Mouse (Mus musculus) forebrain, postnatal 0 days (tissue): ENCODE results near the gene Lgals4. TPM values are rescaled to one million over a fixed set of nuclear protein-coding genes. Genes with fewer than 3 reads are reported as not detected.

Experiments
- ATAC-seq: fragments of 200-750 bp; cut with Nextera tagmentation; 2 replicates; pipeline ENCODE4 v1.8.0; 2017; ENCODE audit warnings: mild to moderate bottlenecking, moderate library complexity
- DNase-seq: peaks from one replicate; pipeline ENCODE4 v3.0.0-alpha.2; 2015
- H3K27ac ChIP-seq: fragments of 300-500 bp; sonication (generic); 2 replicates; pipeline ENCODE4 v1.5.1; 2014; ENCODE audit warnings: low read depth, mild to moderate bottlenecking, antibody characterized with exemption, low read length, moderate library complexity, mixed read lengths
- H3K27me3 ChIP-seq: fragments of 300-500 bp; sonication (generic); 2 replicates; pipeline ENCODE4 v1.6.1; 2014; ENCODE audit warnings: mild to moderate bottlenecking, low read length, mixed read lengths; ENCODE audit not compliant: insufficient read depth
- H3K36me3 ChIP-seq: fragments of 300-500 bp; sonication (generic); 2 replicates; pipeline ENCODE4 v1.6.1; 2014; ENCODE audit warnings: mild to moderate bottlenecking, moderate library complexity; ENCODE audit not compliant: insufficient read depth
- H3K4me1 ChIP-seq: fragments of 300-500 bp; sonication (generic); 2 replicates; pipeline ENCODE4 v1.6.1; 2014; ENCODE audit warnings: antibody characterized with exemption; ENCODE audit not compliant: insufficient read depth
- H3K4me2 ChIP-seq: fragments of 300-500 bp; sonication (generic); 2 replicates; pipeline ENCODE4 v1.6.1; 2014; ENCODE audit warnings: low read depth, mild to moderate bottlenecking, moderate library complexity
- H3K4me3 ChIP-seq: fragments of 300-500 bp; sonication (generic); 2 replicates; pipeline ENCODE4 v1.5.1; 2014; ENCODE audit warnings: low read depth, low read length, mixed read lengths
- H3K9ac ChIP-seq: fragments of 300-500 bp; sonication (generic); 2 replicates; pipeline ENCODE4 v1.6.1; 2014; ENCODE audit warnings: mild to moderate bottlenecking
- H3K9me3 ChIP-seq: fragments of 300-500 bp; sonication (generic); 2 replicates; pipeline ENCODE4 v1.6.1; 2016; ENCODE audit warnings: low read length
- CTCF ChIP-seq: sonication (generic); IDR thresholded peaks from 2 replicates; pipeline ENCODE4 v1.5.1; 2016; ENCODE audit warnings: antibody characterized with exemption, control low read depth, low read depth
- WGBS: fragments of 180-500 bp; shearing (Covaris S2); extraction: QIAGEN DNeasy Blood & Tissue Kit; methylation state at CpG from one replicate; pipeline ENCODE4 v1.1.7; 2014; 5-methylcytosine and 5-hydroxymethylcytosine counted together
- polyA plus RNA-seq: library from polyadenylated mRNA; unstranded; fragments of >200 nt; fragmentation: Nextera tagmentation; extraction: Ambion mirVana; gene quantifications from 2 replicates; pipeline ENCODE4 v1.2.1, GENCODE M21; 2015
- total RNA-seq: library from RNA; depleted of rRNA; stranded (reverse); fragments of >200 nt; gene quantifications from 2 replicates; pipeline ENCODE4 v1.2.3, GENCODE M21; 2014; rRNA removed

Lgals4 gene
- total and polyA plus RNA-seq, 2 experiments from 2014 or later: 2.4 to 3.5 TPM

GRCm38 (mm10) chr7:28888701-28889161, 55.1 kb downstream of the Lgals4 start:
- Histone ChIP-seq H3K4me1 (no peaks in the 10 kb centered on the region), H3K9ac (peak overlapping the region; percentile 35), H3K9me3 (no peaks in the 10 kb centered on the region), H3K4me2 (peak overlapping the region; percentile 53), H3K36me3 (peaks cover 21% of the 10 kb centered on the region), H3K27me3 (peaks cover 17% of the 10 kb centered on the region), H3K27ac (no peak overlapping the region), H3K4me3 (peak overlapping the region; percentile 35)
- ATAC-seq: peak; percentile 30
- DNase-seq: peak; percentile 27
- TF ChIP-seq CTCF: no peak
- WGBS: 3% methylated on average over 24 of the region's 27 CpGs

Other genes starting within 250 kb of the Lgals4 start
- 35.2 and 49.1 TPM in 2 replicates for gene Samd4b, start 235.7 kb upstream of the Lgals4 start, total RNA-seq
- gene Samd4b, start 235.7 kb upstream of the Lgals4 start, polyA plus RNA-seq: 21.4 and 23.3 TPM in 2 replicates
- 11.5 and 11.9 TPM in 2 replicates for gene Pak4, start 235.7 kb upstream of the Lgals4 start, total RNA-seq
- gene Pak4, start 235.7 kb upstream of the Lgals4 start, polyA plus RNA-seq: 7.4 and 11.5 TPM in 2 replicates
- 0.24 and 0.85 TPM in 2 replicates for gene Acp7, start 202.5 kb upstream of the Lgals4 start, total RNA-seq
- gene Acp7, start 202.5 kb upstream of the Lgals4 start, polyA plus RNA-seq: 0.12 and 0.50 TPM in 2 replicates
- 7.4 and 8.2 TPM in 2 replicates for gene Fbxo27, start 141.0 kb upstream of the Lgals4 start, total RNA-seq
- 9.0 and 10.0 TPM in 2 replicates for gene Fbxo27, start 141.0 kb upstream of the Lgals4 start, polyA plus RNA-seq
- gene Fbxo17, start 117.0 kb upstream of the Lgals4 start, total RNA-seq: 2.8 and 4.6 TPM in 2 replicates
- gene Fbxo17, start 117.0 kb upstream of the Lgals4 start, polyA plus RNA-seq: 4.2 and 4.5 TPM in 2 replicates
- gene Mrps12, start 92.0 kb upstream of the Lgals4 start, total RNA-seq: 48.6 and 78.0 TPM in 2 replicates
- gene Mrps12, start 92.0 kb upstream of the Lgals4 start, polyA plus RNA-seq: 101 and 119 TPM in 2 replicates
- 12.6 and 15.1 TPM in 2 replicates for gene Sars2, start 91.9 kb upstream of the Lgals4 start, total RNA-seq
- gene Sars2, start 91.9 kb upstream of the Lgals4 start, polyA plus RNA-seq: 14.3 and 16.1 TPM in 2 replicates
- not detected in 2 replicates for gene Ccer2, start 77.7 kb upstream of the Lgals4 start, total RNA-seq
- gene Ccer2, start 77.7 kb upstream of the Lgals4 start, polyA plus RNA-seq: 0.59 and 0.98 TPM in 2 replicates
- 49.6 and 58.1 TPM in 2 replicates for gene Sirt2, start 67.1 kb upstream of the Lgals4 start, total RNA-seq
- gene Sirt2, start 67.1 kb upstream of the Lgals4 start, polyA plus RNA-seq: 105 and 106 TPM in 2 replicates
- 18.0 and 19.2 TPM in 2 replicates for gene Nfkbib, start 66.3 kb upstream of the Lgals4 start, total RNA-seq
- gene Nfkbib, start 66.3 kb upstream of the Lgals4 start, polyA plus RNA-seq: 59.8 and 75.4 TPM in 2 replicates
- 2.1 and 2.2 TPM in 2 replicates for gene Rinl, start 44.9 kb upstream of the Lgals4 start, total RNA-seq
- gene Rinl, start 44.9 kb upstream of the Lgals4 start, polyA plus RNA-seq: 1.6 TPM in 2 replicates
- 261 and 264 TPM in 2 replicates for gene Hnrnpl, start 25.3 kb upstream of the Lgals4 start, total RNA-seq
- gene Hnrnpl, start 25.3 kb upstream of the Lgals4 start, polyA plus RNA-seq: 172 TPM in 2 replicates
- 79.6 and 88.3 TPM in 2 replicates for gene Ech1, start 8.6 kb upstream of the Lgals4 start, total RNA-seq
- 101 and 110 TPM in 2 replicates for gene Ech1, start 8.6 kb upstream of the Lgals4 start, polyA plus RNA-seq
- 2.8 and 10.4 TPM in 2 replicates for gene Lgals7, start 30.0 kb downstream of the Lgals4 start, total RNA-seq
- 3.5 and 3.8 TPM in 2 replicates for gene Lgals7, start 30.0 kb downstream of the Lgals4 start, polyA plus RNA-seq
- gene Capn12, start 47.6 kb downstream of the Lgals4 start, total RNA-seq: not detected in 2 replicates
- gene Capn12, start 47.6 kb downstream of the Lgals4 start, polyA plus RNA-seq: 0.09 and 0.27 TPM in 2 replicates
- 45.1 and 71.2 TPM in 2 replicates for gene Actn4, start 128.5 kb downstream of the Lgals4 start, total RNA-seq
- 96.0 and 103 TPM in 2 replicates for gene Actn4, start 128.5 kb downstream of the Lgals4 start, polyA plus RNA-seq
- gene Eif3k, start 148.0 kb downstream of the Lgals4 start, total RNA-seq: 360 and 399 TPM in 2 replicates
- 318 and 368 TPM in 2 replicates for gene Eif3k, start 148.0 kb downstream of the Lgals4 start, polyA plus RNA-seq
- gene Map4k1, start 148.2 kb downstream of the Lgals4 start, total RNA-seq: 3.6 and 8.9 TPM in 2 replicates
- gene Map4k1, start 148.2 kb downstream of the Lgals4 start, polyA plus RNA-seq: 18.8 and 18.9 TPM in 2 replicates